8 mouse cellular contexts compared by ENCODE assay signal in the genomic region with DNA sequence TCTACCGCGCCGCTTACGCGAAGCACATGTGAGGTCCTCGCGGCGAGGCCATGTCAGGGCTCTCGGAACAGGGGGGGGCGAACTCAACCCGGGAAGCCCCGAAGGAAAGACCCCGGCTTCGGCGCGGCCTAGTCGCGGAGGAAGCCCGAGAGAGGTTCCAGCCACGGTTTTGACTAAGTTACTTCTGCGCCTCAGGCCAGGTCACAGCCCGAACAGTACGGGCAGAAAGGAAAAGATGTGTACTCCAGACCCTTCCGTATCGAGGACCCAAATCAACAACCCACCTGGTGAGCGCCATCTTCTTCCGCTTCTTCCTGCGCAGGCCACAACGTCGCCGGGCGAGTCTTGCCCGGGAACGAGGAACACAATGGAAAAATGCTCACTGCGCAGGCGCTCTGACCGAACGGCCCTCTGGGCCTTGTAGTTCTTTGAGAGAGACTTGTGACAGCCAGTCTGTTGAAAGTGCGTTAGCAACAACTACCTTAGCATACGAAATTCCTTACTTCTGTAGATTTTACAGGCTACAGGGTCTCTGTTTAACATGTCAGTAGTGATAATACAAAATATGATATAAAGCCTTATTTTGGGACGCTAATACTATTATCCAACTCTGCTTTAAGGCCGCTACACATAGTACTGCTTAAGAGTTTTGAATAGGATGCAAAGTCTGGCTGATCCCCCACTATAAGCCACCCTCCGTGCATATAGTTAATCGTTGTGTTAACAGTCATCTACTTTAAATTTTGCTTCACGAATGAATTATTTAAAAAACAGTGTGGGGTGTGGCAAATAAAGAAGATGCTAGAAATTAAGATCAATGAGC. TPM values are rescaled to one million over a fixed set of nuclear protein-coding genes. Genes with fewer than 3 reads are reported as not detected.
DNase-seq lines count a peak whose midpoint lies in the region; ATAC-seq lines count a peak whose summit lies in the region.

A gene (minus strand): TSS at position 311 of the 823 bp plus-strand sequence.

- peak within 1 kb of the TSS; percentile 68 for H3K4me2 ChIP-seq in hindbrain, embryonic 12.5 days (replicated peaks)

- H3K4me3 ChIP-seq in hindbrain, embryonic 12.5 days = peak within 1 kb of the TSS; percentile 74

- H3K36me3 ChIP-seq in hindbrain, embryonic 12.5 days = peaks cover 12% of the 10 kb centered on the region

- peak; percentile 98 for DNase-seq in NIH3T3 (ENCODE audit: low read depth)
- peak; percentile 95 to 96 for DNase-seq in cerebellum, postnatal 10 days
- DNase-seq in frontal cortex, postnatal 10 days (ENCODE audit: low spot score in 2 of 2) = peak; percentile 92 to 94
- DNase-seq in layer of hippocampus, postnatal 14 days (ENCODE audit: low spot score in 2 of 2) = peak; percentile 93 to 97
- peak; percentile 95 for DNase-seq in lung, postnatal 14 days
- peak; percentile 91 for DNase-seq in retina, adult 2 months (ENCODE audit: low read depth, low spot score)
- DNase-seq in thymus, postnatal 36 days = peak; percentile 93 to 95

- H3K9ac ChIP-seq in hindbrain, embryonic 12.5 days = peak within 1 kb of the TSS; percentile 83

- ATAC-seq in hindbrain, embryonic 12.5 days (ENCODE audit: low FRiP score) = peak; percentile 96

- no peaks in the 10 kb centered on the region for H3K9me3 ChIP-seq in hindbrain, embryonic 12.5 days (replicated peaks)

- no peaks in the 10 kb centered on the region for H3K27me3 ChIP-seq in hindbrain, embryonic 12.5 days

- H3K27ac ChIP-seq in hindbrain, embryonic 12.5 days = peak within 1 kb of the TSS; percentile 87

- 3% methylated on average over 44 of the region's 45 CpGs for WGBS in hindbrain, embryonic 12.5 days

- peaks cover 14% of the 10 kb centered on the region for H3K4me1 ChIP-seq in hindbrain, embryonic 12.5 days

RNA-seq across cellular contexts. Expression of the gene that starts here (rescaled TPM):
- polyA plus RNA-seq in hindbrain, embryonic 12.5 days (2016; fragmentation: Nextera tagmentation; extraction: Ambion mirVana) = 132 and 134 TPM in 2 replicates
- 10 to 100 TPM; 48.2 to 48.4 TPM for total RNA-seq in layer of hippocampus, postnatal 14 days (2021)

Comparison
In these comparisons a context has a peak if more than half of its experiments do, and no peak if none do; other contexts are left out.
1. Peak in every context shown above with its lines: DNase-seq, ATAC-seq, H3K4me3 ChIP-seq and H3K27ac ChIP-seq.